Mouse (Mus musculus) layer of hippocampus, adult 9-11 months (tissue): ENCODE data around the gene Ubl4b.
A peak's percentile ranks its signal among the peaks of the same experiment; 100 is the strongest.

Experiments
- DNase-seq: peaks from one replicate; pipeline ENCODE4 v3.0.0; 2022

Ubl4b gene

GRCm38 (mm10) chr3:107554842-107555241, at the start of gene Ubl4b:
Gene Ubl4b (minus strand): TSS chr3:107555073.
- DNase-seq: no peak

GRCm38 (mm10) chr3:107600127-107600526, 45.3 kb upstream of the Ubl4b start:
- no peak for DNase-seq

DNA sequence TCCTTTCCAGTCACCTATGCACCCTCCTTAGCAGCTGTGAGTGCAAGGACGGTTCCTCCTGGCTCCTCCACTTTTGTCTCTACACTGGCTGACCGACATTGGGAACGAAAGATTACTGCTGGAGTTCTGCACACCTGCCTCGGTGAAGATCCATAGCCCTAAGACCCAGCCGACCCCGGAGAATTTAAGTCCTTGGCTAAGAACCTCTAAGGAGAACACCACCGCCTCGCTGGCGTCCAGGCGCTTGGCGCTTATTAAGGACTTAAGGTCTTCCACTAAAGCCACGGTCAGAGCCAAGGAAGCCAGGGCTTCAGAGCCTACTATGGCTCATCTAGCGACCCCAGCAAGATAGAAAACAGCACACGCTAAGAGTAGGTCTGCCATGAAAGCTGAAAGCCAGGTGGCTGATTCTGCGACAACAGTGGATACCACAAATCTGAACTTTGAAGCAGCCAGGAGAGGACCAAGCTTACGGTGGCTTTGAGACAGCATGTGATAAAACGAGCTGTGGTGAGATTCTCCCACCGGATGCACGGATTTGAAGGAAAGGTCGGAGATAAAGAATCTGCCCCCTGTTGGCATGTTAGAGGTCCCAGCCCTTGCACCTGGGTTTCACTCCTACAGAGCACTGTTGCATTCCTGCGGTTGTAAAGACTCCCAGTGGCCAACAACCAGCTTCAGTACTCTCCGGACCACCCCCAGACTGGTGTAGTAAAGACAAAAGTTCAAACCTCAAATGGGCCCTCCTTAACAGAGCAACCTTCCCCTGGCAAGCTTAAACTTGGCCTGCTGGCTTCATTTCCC, 42.9 kb upstream of the Ubl4b start:
- DNase-seq: no peak

GRCm38 (mm10) chr3:107597134-107597533, 42.3 kb upstream of the Ubl4b start:
- DNase-seq: no peak

DNA sequence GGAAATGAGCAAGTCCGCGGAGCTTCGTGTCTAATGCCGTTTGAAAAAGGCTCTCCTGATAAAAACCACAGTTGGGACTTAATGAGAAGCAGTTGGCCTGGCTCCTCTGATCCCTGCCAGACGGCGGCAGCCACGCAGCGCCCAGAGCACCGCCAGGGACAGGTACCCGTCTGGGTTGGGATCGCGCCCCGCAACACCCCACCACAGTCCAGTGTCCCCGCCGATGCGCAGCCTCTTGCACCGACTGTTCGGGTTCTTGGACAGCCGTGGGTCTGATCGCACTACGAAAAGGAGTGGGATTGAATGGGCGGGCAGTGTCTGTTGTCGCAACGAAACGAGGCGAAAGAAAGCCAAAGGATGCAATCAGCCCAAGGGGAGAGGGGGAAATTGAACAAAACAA, 41.7 kb upstream of the Ubl4b start:
- DNase-seq: no peak

DNA sequence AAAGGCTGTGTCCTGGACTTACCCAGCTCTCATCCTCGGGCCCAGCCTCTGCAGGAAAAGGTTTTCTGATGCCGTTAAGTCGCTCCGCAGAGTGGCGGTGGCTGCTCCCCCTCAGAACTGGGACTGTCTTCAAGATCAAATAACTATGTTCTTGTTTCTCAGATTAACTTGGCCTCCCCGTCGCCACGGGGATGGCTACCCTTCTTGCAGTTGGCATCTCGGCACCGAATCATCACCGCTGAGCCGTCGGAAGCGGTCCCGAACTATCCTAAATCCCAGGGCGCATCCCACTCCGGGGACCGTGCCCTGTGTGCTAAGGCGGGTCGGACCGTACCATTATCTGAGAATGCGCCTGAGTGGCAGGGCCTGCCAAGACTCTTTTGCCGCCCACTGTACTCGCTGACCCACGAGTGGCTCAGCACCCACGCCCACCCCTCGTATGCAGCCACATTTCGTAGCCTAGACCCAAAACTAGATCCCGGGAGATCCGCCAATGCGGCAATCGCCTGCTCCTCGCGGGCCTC, 41.1 kb upstream of the Ubl4b start:
- no peak for DNase-seq

DNA sequence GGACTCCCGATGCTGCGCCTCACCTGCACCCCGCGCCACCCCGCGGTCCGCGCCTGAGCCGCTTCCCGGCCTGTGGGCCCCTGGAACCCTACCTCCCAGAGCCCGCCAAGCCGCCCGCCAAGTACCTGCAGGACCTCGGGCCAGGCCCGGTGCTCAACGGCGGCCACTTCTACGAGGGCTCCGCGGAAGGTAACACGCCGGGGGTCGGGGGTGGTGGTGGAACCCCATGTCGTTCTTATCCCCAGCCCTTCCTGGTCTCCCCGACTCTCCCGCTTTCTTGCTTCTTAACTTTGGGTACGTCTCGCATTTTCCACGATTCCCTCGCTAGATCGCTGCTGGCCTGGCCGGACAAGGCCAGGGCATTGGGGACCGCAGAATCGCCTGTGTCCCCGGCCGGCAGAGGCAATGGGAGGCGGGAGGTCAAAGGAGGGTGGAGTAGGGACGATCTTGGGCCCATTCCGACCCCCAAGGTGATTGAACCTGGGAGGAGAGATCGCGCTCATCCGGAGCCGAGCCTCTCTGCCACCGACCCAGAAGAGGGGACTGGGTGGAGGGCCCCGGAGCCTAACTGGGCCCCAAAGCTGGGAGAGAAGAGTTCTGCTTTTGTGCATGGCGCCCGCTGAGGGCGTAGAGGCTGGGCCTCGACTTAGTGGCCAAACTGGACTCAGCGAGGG, 40.5 kb upstream of the Ubl4b start:
- DNase-seq: no peak

GRCm38 (mm10) chr3:107594662-107595263, 39.9 kb upstream of the Ubl4b start, which contains the start of gene Alx3:
Gene Alx3 (plus strand): TSS chr3:107595031.
- no peak for DNase-seq

- DNase-seq: no peak
Observed at GRCm38 (mm10) chr3:107593632-107594031, 38.8 kb upstream of the Ubl4b start.

GRCm38 (mm10) chr3:107591612-107592011, 36.7 kb upstream of the Ubl4b start:
- no peak for DNase-seq

- no peak for DNase-seq
Observed at GRCm38 (mm10) chr3:107586504-107586903, 31.6 kb upstream of the Ubl4b start.

DNA sequence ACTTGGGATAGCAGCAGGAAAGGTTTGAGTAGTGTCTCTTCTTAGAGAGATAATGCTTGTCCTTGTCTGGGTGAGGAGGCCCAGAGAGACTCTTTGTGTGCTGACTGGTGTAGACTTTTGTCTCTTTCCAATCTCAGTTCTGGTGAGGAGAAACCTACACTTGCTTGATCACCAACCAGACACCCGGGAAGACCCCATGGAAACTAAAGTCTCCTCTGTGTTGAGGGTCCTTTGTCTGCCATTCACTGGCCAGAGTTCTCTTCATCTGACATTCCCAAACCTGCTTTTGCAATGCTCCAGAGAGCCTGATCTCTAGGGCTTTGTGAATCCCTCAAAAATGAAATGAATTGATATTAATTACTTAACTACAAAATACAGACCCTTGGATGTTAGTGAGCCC, 29.0 kb upstream of the Ubl4b start:
- DNase-seq: no peak

- DNase-seq: no peak
Observed at GRCm38 (mm10) chr3:107582875-107583767, 28.2 kb upstream of the Ubl4b start.

- no peak for DNase-seq
Observed at GRCm38 (mm10) chr3:107582130-107582874, 27.4 kb upstream of the Ubl4b start.

DNA sequence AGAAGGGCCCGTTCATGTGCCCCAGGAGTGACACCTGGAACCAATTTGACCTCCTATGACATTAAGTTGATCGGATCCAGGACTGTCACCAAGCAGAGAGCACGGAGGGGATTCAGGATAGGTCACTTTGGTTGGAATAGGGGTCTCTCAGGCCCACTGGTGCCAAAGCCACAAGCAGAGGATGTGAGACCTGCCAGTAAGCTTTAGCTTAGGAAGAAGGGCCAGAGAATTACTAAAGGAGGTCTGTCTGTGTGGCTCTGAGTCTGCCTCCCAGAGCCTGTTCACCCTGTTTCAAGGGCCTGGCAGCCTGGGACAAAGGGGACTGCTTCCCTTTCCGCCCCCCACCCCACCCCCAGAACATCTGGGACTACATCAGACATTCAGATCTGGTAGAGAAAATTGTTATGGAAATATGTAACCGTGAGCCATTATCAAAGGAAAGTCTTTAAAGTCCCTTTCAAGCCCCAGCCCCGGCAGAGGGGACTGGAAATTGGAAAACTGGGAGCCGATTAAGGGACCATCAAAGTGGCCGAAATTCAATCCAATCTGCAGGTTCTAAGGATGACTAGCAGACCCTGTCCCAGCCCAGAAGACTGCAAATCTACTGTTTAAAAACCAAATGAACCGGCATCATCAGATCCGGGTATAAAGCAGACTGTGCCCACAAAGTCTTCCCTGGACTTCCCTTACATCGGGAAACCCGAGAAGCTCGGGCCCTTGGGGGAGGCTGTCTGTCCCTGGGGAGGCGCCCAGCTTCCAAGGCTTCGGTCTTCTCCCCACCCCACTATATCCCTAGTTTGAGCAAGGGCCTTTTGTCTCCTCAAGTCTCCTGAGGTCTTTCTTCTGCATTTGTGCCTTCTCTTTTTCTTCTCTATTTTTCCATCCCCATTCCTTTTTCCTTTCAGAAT, 26.5 kb upstream of the Ubl4b start:
- no peak for DNase-seq

- DNase-seq: peak; percentile 28
Observed at GRCm38 (mm10) chr3:107579466-107579865, 24.6 kb upstream of the Ubl4b start.

GRCm38 (mm10) chr3:107577810-107578390, 23.0 kb upstream of the Ubl4b start:
- DNase-seq: no peak

GRCm38 (mm10) chr3:107576807-107577206, 21.9 kb upstream of the Ubl4b start:
- no peak for DNase-seq

DNA sequence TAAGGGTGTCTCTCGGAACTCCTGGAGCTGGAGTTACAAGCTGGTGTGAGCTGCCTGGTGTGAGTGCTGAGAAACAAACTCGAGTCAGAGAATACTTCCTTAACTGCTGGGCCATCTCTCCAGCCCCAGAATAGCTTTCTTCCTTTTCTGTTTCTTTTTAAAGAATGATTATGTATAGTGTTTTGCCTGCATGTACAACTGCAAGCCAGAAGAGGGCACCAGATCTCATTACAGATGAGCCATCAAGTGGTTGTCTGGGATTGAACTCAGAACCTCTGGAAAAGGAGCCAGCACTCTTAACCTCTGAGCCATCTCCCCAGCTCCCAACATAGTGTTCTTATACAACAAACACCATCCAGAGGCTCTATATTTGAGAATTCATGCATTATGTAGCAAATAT, 16.3 kb upstream of the Ubl4b start:
- DNase-seq: no peak

GRCm38 (mm10) chr3:107568721-107569120, 13.8 kb upstream of the Ubl4b start:
- no peak for DNase-seq
